Mouse (Mus musculus) left cerebral cortex, postnatal 25 days (tissue): ENCODE measurements around the gene Nrcam. TPM values are rescaled to one million over a fixed set of nuclear protein-coding genes. Genes with fewer than 3 reads are reported as not detected.

Source experiments
- DNase-seq, 2 experiments: peaks; one replicate each; pipeline ENCODE4 v3.0.0; 2022; ENCODE audit warnings: low spot score in 2 of 2, mixed read lengths in 1 of 2
- intact Hi-C: fragments of 180-260 bp; cut with DNase I; formaldehyde crosslinking; loops from one replicate; pipeline ENCODE4 v1.15.1; 2025
- total RNA-seq, 2 experiments: library from RNA; stranded (reverse); gene quantifications; 2 replicates each; pipeline ENCODE4 v1.2.3; 2021

Gene Nrcam
- total RNA-seq, 2 experiments from 2014 or later = 524 to 562 TPM

- DNase-seq = no peak
- intact Hi-C loops = no loop called here
Observed at GRCm38 (mm10) chr12:44551614-44552013, 222.9 kb downstream of the Nrcam start.

GRCm38 (mm10) chr12:44554051-44554450, 225.4 kb downstream of the Nrcam start:
- DNase-seq = no peak
- intact Hi-C loops = no loop called here

- DNase-seq = no peak
- intact Hi-C loops = no loop called here
Observed at GRCm38 (mm10) chr12:44554808-44555207, 226.1 kb downstream of the Nrcam start.

GRCm38 (mm10) chr12:44560002-44560401, 231.3 kb downstream of the Nrcam start:
- intact Hi-C loops = no loop called here
- DNase-seq = no peak

GRCm38 (mm10) chr12:44570070-44570469, 241.4 kb downstream of the Nrcam start:
- intact Hi-C loops = loop anchor here (5.0 kb wide), 1 partner anchor 268 kb away; no protein-coding TSS in a partner anchor
- DNase-seq = no peak

GRCm38 (mm10) chr12:44572664-44573063, 244.0 kb downstream of the Nrcam start:
- intact Hi-C loops = loop anchor here (5.0 kb wide), 1 partner anchor 270 kb away; no protein-coding TSS in a partner anchor

GRCm38 (mm10) chr12:44574167-44574566, 245.5 kb downstream of the Nrcam start:
- peak in 1 of 2 experiments; percentile 53 for DNase-seq
- intact Hi-C loops = loop anchor here (5.0 kb wide), 1 partner anchor 272 kb away; no protein-coding TSS in a partner anchor

More at GRCm38 (mm10) chr12:44572664-44573063, 244.0 kb downstream of the Nrcam start:
- DNase-seq = no peak

- DNase-seq = peak; percentile 56 to 60
- intact Hi-C loops = loop anchor here (2.0 to 5.0 kb wide), 2 partner anchors 571 to 783 kb away; no protein-coding TSS in a partner anchor
Observed at GRCm38 (mm10) chr12:44601410-44602149, 272.9 kb downstream of the Nrcam start.

- DNase-seq = no peak
- intact Hi-C loops = loop anchor here (5.0 kb wide), 1 partner anchor 570 kb away; no protein-coding TSS in a partner anchor
Observed at GRCm38 (mm10) chr12:44602269-44602957, 273.7 kb downstream of the Nrcam start.

GRCm38 (mm10) chr12:44602958-44603331, 274.3 kb downstream of the Nrcam start:
- DNase-seq = no peak
- intact Hi-C loops = loop anchor here (5.0 kb wide), 1 partner anchor 569 kb away; no protein-coding TSS in a partner anchor

- DNase-seq = no peak
Observed at GRCm38 (mm10) chr12:44617001-44617421, 288.3 kb downstream of the Nrcam start.

GRCm38 (mm10) chr12:44617488-44617887, 288.8 kb downstream of the Nrcam start:
- intact Hi-C loops = no loop called here
- no peak for DNase-seq

More at GRCm38 (mm10) chr12:44617001-44617421, 288.3 kb downstream of the Nrcam start:
- intact Hi-C loops = no loop called here

GRCm38 (mm10) chr12:44639341-44639921, 310.7 kb downstream of the Nrcam start:
- no peak for DNase-seq
- intact Hi-C loops = no loop called here

GRCm38 (mm10) chr12:44640579-44640978, 311.9 kb downstream of the Nrcam start:
- no peak for DNase-seq
- intact Hi-C loops = no loop called here

Other genes with a start within 250 kb of the Nrcam start
- 10 to 100 TPM; 41.7 to 44.7 TPM for gene Dnajb9, start 118.6 kb upstream of the Nrcam start, total RNA-seq
- 100 to 1,000 TPM; 132 to 140 TPM for gene Pnpla8, start 107.5 kb upstream of the Nrcam start, total RNA-seq